Mouse (Mus musculus) urinary bladder, postnatal 0 days (tissue): ENCODE measurements around the gene Neurod6. TPM values are rescaled to one million over a fixed set of nuclear protein-coding genes. Genes with fewer than 3 reads are reported as not detected.

Experiments
- polyA plus RNA-seq: library from polyadenylated mRNA; unstranded; fragments of >200 nt; fragmentation: Nextera tagmentation; extraction: Ambion mirVana; gene quantifications from 2 replicates; pipeline ENCODE4 v1.2.1, GENCODE M21; 2015

Gene Neurod6
- not detected in 2 replicates for polyA plus RNA-seq

GRCm38 (mm10) chr6:55680974-55681373, at the start of gene Neurod6:
Gene Neurod6 (minus strand): TSS chr6:55681263.

Other genes with a start within 250 kb of the Neurod6 start
- gene Adcyap1r1, start 229.3 kb downstream of the Neurod6 start, polyA plus RNA-seq = 2.3 and 2.8 TPM in 2 replicates
- gene Itprid1, start 155.6 kb upstream of the Neurod6 start, polyA plus RNA-seq = 0.26 and 0.28 TPM in 2 replicates